Mouse (Mus musculus) embryonic facial prominence, embryonic 15.5 days (tissue): ENCODE data around the gene Eif2b4. TPM values are rescaled to one million over a fixed set of nuclear protein-coding genes. Genes with fewer than 3 reads are reported as not detected.
"Not testable (repeated sequence)": the region's sequence is repeated elsewhere in the genome, so short reads cannot be mapped to it uniquely, and the experiment has no call there.

ENCODE experiments used
- ATAC-seq: fragments of 200-750 bp; cut with Nextera tagmentation; 2 replicates; pipeline ENCODE4 v1.8.0; 2017; ENCODE audit warnings: low read depth, moderate TSS enrichment; ENCODE audit not compliant: insufficient number of reproducible peaks, low FRiP score, low TSS enrichment
- H3K27ac ChIP-seq: fragments of 300-500 bp; sonication (generic); replicated peaks from 2 replicates; pipeline ENCODE4 v1.5.1; 2015; ENCODE audit warnings: mild to moderate bottlenecking, inconsistent platforms
- H3K27me3 ChIP-seq: fragments of 300-500 bp; sonication (generic); 2 replicates; pipeline ENCODE4 v1.6.1; 2015; ENCODE audit warnings: inconsistent platforms
- H3K36me3 ChIP-seq: fragments of 300-500 bp; sonication (generic); 2 replicates; pipeline ENCODE4 v1.6.1; 2015; ENCODE audit warnings: mild to moderate bottlenecking, inconsistent platforms
- H3K4me1 ChIP-seq: fragments of 300-500 bp; sonication (generic); 2 replicates; pipeline ENCODE4 v1.6.1; 2015; ENCODE audit warnings: inconsistent platforms
- H3K4me2 ChIP-seq: fragments of 300-500 bp; sonication (generic); replicated peaks from 2 replicates; pipeline ENCODE4 v1.6.1; 2015; ENCODE audit warnings: mild to moderate bottlenecking, inconsistent platforms
- H3K4me3 ChIP-seq: fragments of 300-500 bp; sonication (generic); replicated peaks from 2 replicates; pipeline ENCODE4 v1.5.1; 2015; ENCODE audit warnings: mild to moderate bottlenecking, inconsistent platforms
- H3K9ac ChIP-seq: fragments of 300-500 bp; sonication (generic); 2 replicates; pipeline ENCODE4 v1.6.1; 2015; ENCODE audit warnings: inconsistent platforms
- H3K9me3 ChIP-seq: fragments of 300-500 bp; sonication (generic); replicated peaks from 2 replicates; pipeline ENCODE4 v1.6.1; 2016; ENCODE audit warnings: inconsistent platforms
- WGBS: fragments of 180-500 bp; shearing (Covaris S2); methylation state at CpG from one replicate; pipeline ENCODE4 v1.1.7; 2015; 5-methylcytosine and 5-hydroxymethylcytosine counted together
- polyA plus RNA-seq: library from polyadenylated mRNA; unstranded; fragments of >200 nt; fragmentation: Nextera tagmentation; extraction: Ambion mirVana; gene quantifications from 2 replicates; pipeline ENCODE4 v1.2.1, GENCODE M21; 2015

Gene Eif2b4
- polyA plus RNA-seq, 1 experiment from 2014 or later: 74.7 TPM

DNA sequence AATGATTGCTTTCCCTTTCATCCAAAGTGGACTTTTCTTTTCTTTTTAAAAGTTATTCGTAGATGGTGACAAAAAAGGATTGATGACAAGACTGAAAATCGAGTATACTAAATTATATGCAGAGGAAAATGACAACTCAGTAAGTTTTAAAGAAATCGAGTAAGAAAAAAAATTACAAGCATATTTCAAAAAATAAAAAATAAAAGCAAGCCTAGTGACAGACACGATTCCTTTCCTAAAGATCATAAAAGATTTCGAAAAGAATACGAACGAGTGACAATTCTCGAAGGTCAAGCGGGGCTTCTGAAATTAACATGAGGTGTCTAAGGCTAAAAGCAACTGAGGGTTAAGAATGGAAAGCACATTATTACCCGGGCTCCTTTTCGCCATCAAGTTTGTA, 26.2 kb upstream of the Eif2b4 start:
- Histone ChIP-seq H3K4me2 (peak overlapping the region; percentile 74), H3K36me3 (no peaks in the 10 kb centered on the region), H3K4me1 (peaks cover 4% of the 10 kb centered on the region; the same call in 1 of the 2 replicates), H3K27ac (peak overlapping the region; percentile 94), H3K4me3 (peak overlapping the region; percentile 100), H3K9ac (peak overlapping the region; percentile 90), H3K27me3 (no peaks in the 10 kb centered on the region), H3K9me3 (no peaks in the 10 kb centered on the region)
- ATAC-seq: no peak
- 1% methylated on average over 11 of the region's 11 CpGs for WGBS

DNA sequence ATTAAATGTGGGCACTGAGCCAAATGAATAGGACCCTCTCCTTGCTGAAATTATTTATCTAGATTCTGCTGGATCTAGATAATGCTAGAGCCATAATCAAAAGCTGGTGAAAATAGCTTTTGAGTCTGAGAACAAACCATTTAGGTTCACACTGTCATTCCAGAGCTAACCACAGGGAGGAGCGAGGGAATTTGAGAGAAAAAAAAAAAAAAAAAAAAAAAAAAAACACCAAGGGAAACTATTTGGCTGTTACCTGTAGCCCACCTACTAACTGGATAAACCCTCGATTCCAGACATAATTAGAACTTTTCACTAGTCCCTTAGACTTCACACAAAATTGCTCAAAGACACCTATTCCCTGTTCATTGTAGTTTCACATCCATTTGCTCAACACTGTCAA, 25.8 kb upstream of the Eif2b4 start:
- ATAC-seq: no peak
- no peaks in the 10 kb centered on the region for H3K9me3 ChIP-seq
- peaks cover 4% of the 10 kb centered on the region; the same call in 1 of the 2 replicates for H3K4me1 ChIP-seq
- WGBS: 0% methylated on average over 2 of the region's 2 CpGs
- no peaks in the 10 kb centered on the region for H3K36me3 ChIP-seq
- H3K4me3 ChIP-seq: peak overlapping the region; percentile 100
- H3K9ac ChIP-seq: no peak overlapping the region
- H3K4me2 ChIP-seq: peak overlapping the region; percentile 74
- no peak overlapping the region for H3K27ac ChIP-seq
- no peaks in the 10 kb centered on the region for H3K27me3 ChIP-seq

DNA sequence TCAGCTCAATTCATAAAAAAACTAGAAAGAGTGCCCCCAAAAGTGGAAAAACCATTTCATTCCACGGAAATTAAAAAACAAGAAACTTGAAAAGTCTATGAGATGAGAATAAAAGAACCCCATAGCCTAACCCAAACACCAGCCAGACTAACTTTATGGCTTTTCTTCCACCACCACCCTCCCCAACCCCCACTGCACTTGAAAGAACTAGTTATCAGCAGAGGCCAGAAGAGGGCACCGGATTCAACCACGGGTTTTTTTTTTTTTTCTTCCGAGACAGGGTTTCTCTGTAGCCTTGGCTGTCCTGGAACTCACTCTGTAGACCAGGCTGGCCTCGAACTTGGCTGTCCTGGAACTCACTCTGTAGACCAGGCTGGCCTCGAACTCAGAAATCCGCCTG, 25.1 kb upstream of the Eif2b4 start:
- Histone ChIP-seq H3K4me3 (no peak overlapping the region), H3K4me1 (peaks cover 4% of the 10 kb centered on the region; the same call in 1 of the 2 replicates), H3K27ac (no peak overlapping the region)

DNA sequence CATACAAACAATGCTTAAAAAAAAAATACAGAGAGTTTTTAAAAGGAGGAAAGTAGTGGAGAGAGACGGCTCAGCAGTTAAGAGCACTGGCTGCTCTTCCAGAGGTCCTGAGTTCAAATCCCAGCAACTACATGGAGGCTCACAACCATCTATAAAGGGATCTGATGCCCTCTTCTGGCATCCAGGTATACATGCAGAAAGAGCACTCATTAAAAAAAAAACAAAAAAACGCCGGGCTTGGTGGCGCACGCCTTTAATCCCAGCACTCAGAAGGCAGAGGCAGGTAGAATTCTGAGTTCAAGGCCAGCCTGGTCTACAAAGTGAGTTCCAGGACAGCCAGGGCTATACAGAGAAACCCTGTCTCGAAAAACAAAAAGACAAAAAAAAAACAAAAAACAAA, 23.3 kb upstream of the Eif2b4 start:
- not testable (repeated sequence) for H3K4me2 ChIP-seq, H3K4me3 ChIP-seq, H3K9me3 ChIP-seq, H3K36me3 ChIP-seq, H3K9ac ChIP-seq, ATAC-seq, H3K27me3 ChIP-seq, H3K27ac ChIP-seq, H3K4me1 ChIP-seq
- 86% methylated on average over 6 of the region's 6 CpGs for WGBS

More for the DNA sequence above, 25.1 kb upstream of the Eif2b4 start:
- Histone ChIP-seq H3K36me3 (no peaks in the 10 kb centered on the region), H3K9ac (no peak overlapping the region), H3K27me3 (no peaks in the 10 kb centered on the region), H3K9me3 (no peaks in the 10 kb centered on the region), H3K4me2 (no peak overlapping the region)
- 69% methylated on average over 7 of the region's 7 CpGs for WGBS
- ATAC-seq: no peak

DNA sequence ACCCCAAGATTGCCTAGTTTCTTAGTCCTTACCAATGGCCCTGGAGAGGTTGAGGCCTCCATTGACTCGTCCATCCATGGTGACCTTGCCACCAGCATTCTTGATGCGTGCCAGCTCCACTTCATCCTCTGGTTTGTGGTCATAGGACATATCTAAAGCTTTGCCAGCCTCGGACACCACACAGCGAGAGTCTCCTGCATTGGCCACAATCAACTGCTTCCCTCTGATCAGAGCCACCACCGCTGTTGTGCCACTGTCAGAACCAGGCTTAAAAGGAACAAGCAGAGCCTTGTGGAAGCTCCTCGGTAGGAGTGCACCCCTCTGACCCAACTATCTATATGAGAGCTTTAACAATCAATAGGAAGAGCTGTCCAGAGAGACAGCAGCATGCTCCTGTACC, 11.2 kb upstream of the Eif2b4 start:
- Histone ChIP-seq H3K27me3 (no peaks in the 10 kb centered on the region), H3K4me3 (no peak overlapping the region), H3K9me3 (peaks cover 4% of the 10 kb centered on the region; the same call in 1 of the 2 replicates), H3K4me2 (no peak overlapping the region), H3K27ac (no peak overlapping the region), H3K4me1 (peaks cover 21% of the 10 kb centered on the region), H3K36me3 (peaks cover 64% of the 10 kb centered on the region), H3K9ac (no peak overlapping the region)
- no peak for ATAC-seq
- 92% methylated on average over 6 of the region's 6 CpGs for WGBS

DNA sequence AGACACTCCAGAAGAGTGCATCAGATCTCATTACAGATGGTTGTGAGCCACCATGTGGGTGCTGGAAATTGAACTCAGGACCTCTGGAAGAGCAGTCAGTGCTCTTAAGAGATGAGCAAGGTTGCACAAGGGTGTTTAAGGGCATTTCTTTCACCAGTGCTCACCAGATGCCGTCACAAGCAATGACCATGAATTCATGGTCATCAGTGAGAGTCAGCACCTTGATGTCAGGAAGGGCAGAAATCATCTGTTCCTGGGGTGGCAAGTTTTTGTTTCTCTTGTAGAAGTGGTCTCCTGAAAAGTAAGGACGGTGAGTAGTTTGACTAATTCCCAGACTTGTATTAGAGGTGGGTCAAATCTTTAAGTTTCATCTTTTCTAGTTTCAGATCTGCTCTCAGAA, 10.6 kb upstream of the Eif2b4 start:
- peaks cover 4% of the 10 kb centered on the region; the same call in 1 of the 2 replicates for H3K9me3 ChIP-seq
- ATAC-seq: no peak
- H3K4me3 ChIP-seq: no peak overlapping the region
- H3K27me3 ChIP-seq: no peaks in the 10 kb centered on the region
- H3K9ac ChIP-seq: no peak overlapping the region
- H3K36me3 ChIP-seq: peaks cover 70% of the 10 kb centered on the region
- 86% methylated on average over 2 of the region's 2 CpGs for WGBS
- no peak overlapping the region for H3K4me2 ChIP-seq
- no peak overlapping the region for H3K27ac ChIP-seq
- peaks cover 21% of the 10 kb centered on the region for H3K4me1 ChIP-seq

DNA sequence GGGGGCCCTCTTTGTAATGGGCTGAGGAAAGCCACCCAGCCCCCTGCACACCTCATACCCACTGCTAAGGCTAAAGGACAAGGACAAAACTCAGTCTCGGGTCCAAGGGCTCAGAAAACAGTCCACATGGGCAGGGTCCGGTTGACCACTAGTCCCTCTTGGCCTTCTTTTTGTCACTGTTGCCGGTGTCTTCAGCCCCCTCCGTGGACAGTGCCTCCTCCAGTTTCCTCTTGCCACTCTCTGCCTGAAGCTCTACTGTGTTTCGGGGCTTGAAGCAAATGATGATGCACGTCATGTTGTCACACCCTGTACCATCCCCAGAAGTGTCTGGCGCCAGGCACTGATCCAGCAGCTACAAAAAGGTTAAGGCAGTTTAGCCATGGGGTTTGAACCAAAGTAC, 9.7 kb upstream of the Eif2b4 start:
- peaks cover 21% of the 10 kb centered on the region for H3K4me1 ChIP-seq
- peak overlapping the region; percentile 86 for H3K27ac ChIP-seq
- peak overlapping the region; percentile 90 for H3K4me3 ChIP-seq
- H3K27me3 ChIP-seq: no peaks in the 10 kb centered on the region
- no peak overlapping the region for H3K9ac ChIP-seq
- no peak for ATAC-seq
- peak overlapping the region; percentile 79 for H3K4me2 ChIP-seq
- 82% methylated on average over 7 of the region's 7 CpGs for WGBS
- H3K9me3 ChIP-seq: peaks cover 4% of the 10 kb centered on the region; the same call in 1 of the 2 replicates
- peaks cover 74% of the 10 kb centered on the region for H3K36me3 ChIP-seq

DNA sequence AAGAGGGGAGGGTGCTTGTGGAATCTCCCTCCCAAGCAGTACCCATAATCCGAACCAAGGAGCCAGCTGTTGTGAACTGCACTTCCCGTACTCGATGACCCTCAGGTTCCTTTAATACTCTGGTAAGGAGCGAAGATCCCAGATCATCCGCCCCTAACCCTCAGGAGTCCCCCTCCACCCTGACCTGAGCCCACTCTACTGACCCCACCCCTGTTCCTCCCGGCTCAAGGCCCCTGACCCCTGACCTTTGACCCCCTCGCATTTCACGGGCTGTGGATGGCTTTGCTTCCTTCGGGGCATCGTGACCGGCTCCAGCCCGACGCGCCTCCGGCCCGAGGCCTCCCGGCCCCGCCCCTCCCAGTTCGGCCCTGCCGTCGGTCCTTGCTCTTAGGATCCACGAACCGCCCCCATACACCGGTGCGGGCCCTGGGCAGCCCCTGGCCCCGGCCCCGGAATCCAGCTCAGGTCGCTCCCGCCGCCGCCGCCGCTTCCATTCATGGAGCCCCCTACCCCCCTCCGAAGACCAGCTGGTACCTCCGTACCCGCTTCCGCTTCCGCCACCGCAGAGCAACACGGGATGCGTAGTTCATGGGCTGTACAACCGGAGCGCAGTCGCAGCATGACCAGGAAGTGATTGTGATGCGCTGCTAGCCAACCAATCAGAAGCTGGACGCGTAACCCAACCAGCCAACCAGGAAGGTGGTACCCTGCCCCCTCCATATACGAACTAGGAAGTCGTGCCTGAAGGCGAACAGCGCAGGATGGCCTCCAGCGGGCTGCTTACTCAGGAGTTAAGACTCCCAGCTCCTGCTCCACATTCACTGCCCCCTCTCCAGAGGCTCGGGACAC, 8.7 kb upstream of the Eif2b4 start, which contains the start of gene Zfp513:
Gene Zfp513, minus strand, starts transcription at position 562 of the 849 bp plus-strand sequence.
- peak; percentile 96 for ATAC-seq
- Histone ChIP-seq H3K27me3 (no peaks in the 10 kb centered on the region), H3K9me3 (peaks cover 4% of the 10 kb centered on the region; the same call in 1 of the 2 replicates), H3K36me3 (peaks cover 76% of the 10 kb centered on the region), H3K9ac (peak within 1 kb of the TSS; percentile 84), H3K27ac (peak within 1 kb of the TSS; percentile 86), H3K4me1 (peaks cover 21% of the 10 kb centered on the region), H3K4me3 (peak within 1 kb of the TSS; percentile 90), H3K4me2 (peak within 1 kb of the TSS; percentile 79)
- under 1% methylated on average over 53 of the region's 53 CpGs for WGBS

DNA sequence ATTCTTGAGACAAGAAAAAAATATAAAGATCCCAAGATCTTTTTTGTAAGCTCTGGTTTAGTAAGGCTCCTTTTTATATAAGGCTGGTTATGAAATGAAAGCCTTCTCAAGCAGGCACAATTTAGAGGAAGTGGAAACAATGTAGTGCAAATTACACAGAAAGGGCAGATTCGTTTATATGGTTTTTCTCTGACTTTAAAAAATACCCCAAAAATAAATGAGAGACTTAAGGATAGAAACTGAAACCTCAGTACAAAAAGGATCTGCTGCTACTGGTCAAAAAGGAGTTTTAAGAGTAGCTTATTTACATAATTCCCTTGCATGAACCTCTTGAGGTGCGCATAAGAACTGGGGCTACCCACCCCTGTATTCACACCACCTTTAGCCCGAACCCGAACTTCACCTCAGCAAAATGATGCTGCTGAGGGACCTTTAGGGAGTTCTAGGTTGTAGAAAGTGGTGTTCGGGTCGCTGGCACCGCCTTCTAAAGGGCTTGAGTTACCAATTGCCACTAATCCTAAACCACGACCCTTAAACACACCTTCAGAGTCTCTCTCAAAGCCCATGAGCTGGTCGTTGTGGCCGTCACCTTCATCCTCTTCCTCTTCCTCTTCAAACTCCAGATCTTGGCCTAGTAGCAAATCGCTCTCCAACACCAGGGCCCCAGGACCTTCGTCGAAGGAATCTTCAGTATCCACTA, 8.0 kb upstream of the Eif2b4 start:
- peaks cover 78% of the 10 kb centered on the region for H3K36me3 ChIP-seq
- WGBS: 14% methylated on average over 13 of the region's 13 CpGs

DNA sequence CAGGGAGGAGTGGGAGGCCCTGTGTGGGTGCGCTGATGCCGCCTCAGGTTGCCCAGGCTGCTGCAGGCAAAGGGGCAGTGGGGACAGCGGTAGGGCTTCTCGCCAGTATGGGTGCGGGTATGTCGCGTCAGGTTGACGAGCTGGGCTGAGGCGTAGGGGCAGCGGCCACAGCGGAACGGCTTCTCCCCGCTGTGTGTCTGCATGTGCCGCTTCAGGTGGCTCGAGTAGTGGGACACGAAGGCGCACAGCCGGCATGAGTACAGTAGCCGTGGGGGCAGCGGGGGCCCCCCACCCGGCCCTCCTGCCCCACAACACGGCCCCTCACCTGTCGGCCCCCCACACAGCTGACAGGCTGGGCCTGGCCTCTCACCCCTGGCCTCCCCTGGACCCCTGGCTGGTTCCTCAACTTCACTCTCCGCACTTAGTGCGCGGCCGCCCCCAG, 7.1 kb upstream of the Eif2b4 start:
- H3K27ac ChIP-seq: no peak overlapping the region
- 89% methylated on average over 27 of the region's 27 CpGs for WGBS
- peaks cover 4% of the 10 kb centered on the region; the same call in 1 of the 2 replicates for H3K9me3 ChIP-seq
- 0 out of 2 replicates have a peak overlapping the region, but pooled peaks have one; percentile 79 for H3K4me2 ChIP-seq
- peak overlapping the region; percentile 90 for H3K4me3 ChIP-seq
- peaks cover 79% of the 10 kb centered on the region for H3K36me3 ChIP-seq
- no peaks in the 10 kb centered on the region for H3K27me3 ChIP-seq
- H3K9ac ChIP-seq: no peak overlapping the region
- H3K4me1 ChIP-seq: peaks cover 21% of the 10 kb centered on the region
- no peak for ATAC-seq

More for the DNA sequence above, 8.0 kb upstream of the Eif2b4 start:
- Histone ChIP-seq H3K9ac (peak overlapping the region; percentile 84), H3K4me2 (peak overlapping the region; percentile 79), H3K9me3 (peaks cover 4% of the 10 kb centered on the region; the same call in 1 of the 2 replicates), H3K4me3 (peak overlapping the region; percentile 90), H3K27ac (peak overlapping the region; percentile 84), H3K4me1 (peaks cover 21% of the 10 kb centered on the region), H3K27me3 (no peaks in the 10 kb centered on the region)
- no peak for ATAC-seq

DNA sequence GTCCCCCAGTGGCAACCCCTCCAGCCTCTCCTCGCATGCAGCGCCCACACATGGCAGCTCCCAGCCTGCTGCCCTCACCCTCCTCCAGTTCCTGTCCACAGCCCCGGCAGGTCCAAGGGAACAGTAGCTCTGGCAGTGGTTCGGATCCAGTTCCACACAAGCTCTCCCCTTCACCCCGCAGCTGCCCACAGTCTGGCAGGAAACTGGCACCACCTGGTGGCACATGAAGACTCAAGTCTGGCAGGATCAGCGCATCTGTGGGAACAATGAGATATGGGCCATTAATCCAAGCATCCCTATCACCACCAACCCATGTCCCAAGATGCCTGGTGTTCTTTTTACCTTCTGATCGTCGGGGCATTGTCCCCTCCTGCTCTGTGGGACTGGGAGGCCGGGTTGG, 6.7 kb upstream of the Eif2b4 start:
- H3K4me1 ChIP-seq: peaks cover 21% of the 10 kb centered on the region
- H3K4me2 ChIP-seq: no peak overlapping the region
- no peaks in the 10 kb centered on the region for H3K27me3 ChIP-seq
- H3K4me3 ChIP-seq: no peak overlapping the region
- peaks cover 4% of the 10 kb centered on the region; the same call in 1 of the 2 replicates for H3K9me3 ChIP-seq
- no peak overlapping the region for H3K9ac ChIP-seq
- H3K27ac ChIP-seq: no peak overlapping the region
- H3K36me3 ChIP-seq: peaks cover 78% of the 10 kb centered on the region
- no peak for ATAC-seq
- 85% methylated on average over 9 of the region's 9 CpGs for WGBS
